Mouse (Mus musculus) lung, postnatal 0 days (tissue): ENCODE measurements around the gene Tsc1. TPM values are rescaled to one million over a fixed set of nuclear protein-coding genes. Genes with fewer than 3 reads are reported as not detected.

Experiments
- ATAC-seq: fragments of 200-750 bp; cut with Nextera tagmentation; 2 replicates; pipeline ENCODE4 v1.8.0; 2017; ENCODE audit warnings: moderate library complexity
- DNase-seq: peaks from one replicate; pipeline ENCODE4 v3.0.0-alpha.2; 2016; ENCODE audit warnings: low spot score
- H3K27ac ChIP-seq: fragments of 300-500 bp; sonication (generic); 2 replicates; pipeline ENCODE4 v1.5.1; 2014; ENCODE audit warnings: antibody characterized with exemption, mild to moderate bottlenecking, low read length, mixed read lengths
- H3K27me3 ChIP-seq: fragments of 300-500 bp; sonication (generic); replicated peaks from 2 replicates; pipeline ENCODE4 v1.6.1; 2014; ENCODE audit warnings: low read length, mixed read lengths; ENCODE audit not compliant: insufficient read depth
- H3K36me3 ChIP-seq: fragments of 300-500 bp; sonication (generic); 2 replicates; pipeline ENCODE4 v1.6.1; 2014; ENCODE audit warnings: low read length, mixed read lengths; ENCODE audit not compliant: insufficient read depth
- H3K4me1 ChIP-seq: fragments of 300-500 bp; sonication (generic); 2 replicates; pipeline ENCODE4 v1.6.1; 2014; ENCODE audit warnings: antibody characterized with exemption, low read depth, low read length, mixed read lengths; ENCODE audit not compliant: insufficient read depth
- H3K4me2 ChIP-seq: fragments of 300-500 bp; sonication (generic); replicated peaks from 2 replicates; pipeline ENCODE4 v1.6.1; 2014; ENCODE audit warnings: low read depth, mild to moderate bottlenecking, low read length, moderate library complexity, mixed read lengths
- H3K4me3 ChIP-seq: fragments of 300-500 bp; sonication (generic); 2 replicates; pipeline ENCODE4 v1.5.1; 2014; ENCODE audit warnings: low read depth, low read length
- H3K9ac ChIP-seq: fragments of 300-500 bp; sonication (generic); replicated peaks from 2 replicates; pipeline ENCODE4 v1.6.1; 2014; ENCODE audit warnings: low read depth, mild to moderate bottlenecking
- H3K9me3 ChIP-seq: fragments of 300-500 bp; sonication (generic); 2 replicates; pipeline ENCODE4 v1.6.1; 2016; ENCODE audit warnings: low read length, mixed read lengths
- CTCF ChIP-seq: IDR thresholded peaks from 2 replicates; pipeline ENCODE4 v1.5.1; 2016; ENCODE audit warnings: antibody characterized with exemption, mild to moderate bottlenecking
- EP300 ChIP-seq: IDR thresholded peaks from 2 replicates; pipeline ENCODE4 v1.6.1; 2016; ENCODE audit warnings: antibody characterized with exemption, mild to moderate bottlenecking, control low read depth
- WGBS: fragments of 180-500 bp; shearing (Covaris S2); extraction: QIAGEN DNeasy Blood & Tissue Kit; methylation state at CpG from one replicate; pipeline ENCODE4 v1.1.7; 2014; 5-methylcytosine and 5-hydroxymethylcytosine counted together
- polyA plus RNA-seq: library from polyadenylated mRNA; unstranded; fragments of >200 nt; fragmentation: Nextera tagmentation; extraction: Ambion mirVana; gene quantifications from 2 replicates; pipeline ENCODE4 v1.2.1, GENCODE M21; 2015

Gene Tsc1
- polyA plus RNA-seq, 1 experiment from 2014 or later = 7.3 TPM

DNA sequence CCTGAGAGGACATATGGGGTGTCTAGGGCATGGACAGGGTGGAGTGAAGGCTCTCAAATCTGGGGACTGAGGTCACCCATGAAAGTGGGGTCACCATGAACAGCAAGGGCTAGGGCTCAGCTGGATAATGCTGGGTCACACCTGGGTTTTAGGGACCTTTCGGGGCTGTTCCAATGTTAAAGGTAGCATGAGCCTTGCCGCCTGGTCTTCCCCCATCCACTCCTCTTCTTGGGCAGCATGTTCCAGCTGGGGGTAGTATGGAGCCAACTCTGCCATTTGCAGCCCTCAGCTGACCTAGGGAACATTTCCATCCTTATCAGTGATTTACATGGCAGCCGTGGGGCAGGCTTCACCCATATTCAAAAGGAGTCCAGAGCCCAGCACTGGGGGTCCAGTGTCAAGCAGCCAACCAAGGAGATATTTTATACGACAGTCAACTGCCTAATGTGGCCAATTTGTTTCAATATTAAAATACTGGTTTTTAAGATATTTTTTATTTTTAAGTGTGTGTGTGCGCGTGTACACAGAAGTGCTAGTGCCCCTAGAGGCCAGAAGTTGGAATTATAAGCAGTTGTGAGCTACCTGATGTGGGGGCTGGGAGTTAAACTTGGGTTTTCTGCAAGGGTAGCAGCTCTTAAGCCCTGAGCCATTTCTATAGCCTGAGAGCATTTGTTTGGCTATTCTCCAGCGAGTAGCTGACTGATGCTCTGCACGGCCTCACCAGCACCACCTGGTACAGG, 34.3 kb upstream of the Tsc1 start:
- no peak overlapping the region for H3K27ac ChIP-seq
- no peaks in the 10 kb centered on the region for H3K9me3 ChIP-seq
- no peaks in the 10 kb centered on the region for H3K36me3 ChIP-seq
- TF ChIP-seq EP300 (no peak), CTCF (peak; percentile 46)
- H3K27me3 ChIP-seq = no peaks in the 10 kb centered on the region
- no peak overlapping the region for H3K9ac ChIP-seq
- ATAC-seq (no peak), DNase-seq (no peak)
- WGBS = 61% methylated on average over 8 of the region's 8 CpGs
- no peak overlapping the region for H3K4me3 ChIP-seq
- H3K4me1 ChIP-seq = no peaks in the 10 kb centered on the region
- H3K4me2 ChIP-seq = no peak overlapping the region

DNA sequence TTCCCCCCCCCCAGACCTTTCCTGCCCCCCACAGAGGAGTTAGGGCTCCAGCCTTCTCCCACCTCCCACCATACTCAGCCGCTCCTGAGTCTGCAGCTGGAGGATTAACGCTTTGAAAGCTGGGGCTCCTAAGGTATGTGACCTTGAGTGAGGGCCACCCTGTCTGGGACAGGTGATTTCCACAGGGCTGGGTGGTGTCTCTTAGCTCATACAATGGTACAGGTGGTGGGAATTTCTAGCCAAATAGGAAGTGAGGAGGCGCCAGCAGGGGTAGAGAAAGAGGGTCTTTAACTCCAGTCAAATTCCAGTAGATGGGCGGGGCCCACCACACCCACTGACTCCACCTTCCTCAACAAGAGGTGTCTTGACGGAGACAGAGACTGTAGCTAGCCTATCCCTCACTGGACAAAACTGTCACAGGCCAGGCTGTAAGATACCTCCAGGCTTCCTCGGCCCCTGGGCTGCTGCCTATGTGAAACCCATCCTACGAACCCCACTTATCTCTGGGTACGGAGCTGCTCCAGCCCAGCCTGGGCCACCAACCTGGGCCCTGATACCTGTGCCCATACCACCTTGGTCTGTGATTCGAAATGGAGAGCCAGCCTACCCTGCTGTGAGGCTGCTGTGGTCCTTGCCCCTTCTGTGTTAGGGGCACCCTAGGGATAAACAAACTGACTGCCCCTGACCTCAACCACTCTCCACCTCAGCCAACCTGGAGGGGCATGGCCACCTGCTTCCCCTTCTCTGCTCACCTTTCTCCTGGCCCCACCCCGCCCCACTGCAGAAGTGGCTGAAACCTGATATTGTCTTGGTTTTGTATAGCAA, 33.5 kb upstream of the Tsc1 start:
- Histone ChIP-seq H3K9ac (no peak overlapping the region), H3K4me2 (no peak overlapping the region), H3K4me3 (no peak overlapping the region), H3K9me3 (no peaks in the 10 kb centered on the region), H3K36me3 (no peaks in the 10 kb centered on the region), H3K4me1 (no peaks in the 10 kb centered on the region), H3K27me3 (no peaks in the 10 kb centered on the region), H3K27ac (no peak overlapping the region)
- no peak for DNase-seq
- ATAC-seq = no peak
- TF ChIP-seq EP300 (no peak), CTCF (no peak)
- 43% methylated on average over 10 of the region's 10 CpGs for WGBS

DNA sequence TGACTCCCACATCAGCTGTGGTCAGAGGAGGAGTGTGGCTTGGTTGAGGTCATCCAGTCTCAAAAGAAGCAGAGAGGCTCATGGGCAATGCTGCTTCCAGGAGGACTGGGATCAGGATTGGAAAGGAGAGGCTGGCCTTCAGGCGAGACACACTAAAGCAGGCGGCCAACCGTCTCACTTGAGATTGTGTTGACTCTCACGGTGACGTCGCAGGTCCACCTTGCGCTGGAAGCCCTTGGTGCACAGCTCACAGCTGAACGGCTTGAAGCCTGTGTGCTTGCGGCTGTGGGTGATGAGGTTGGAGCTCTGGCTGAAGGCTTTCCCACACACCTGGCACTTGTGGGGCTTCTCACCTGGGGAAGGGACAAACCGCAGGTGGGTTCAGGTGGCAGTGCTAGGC, 31.2 kb upstream of the Tsc1 start:
- 58% methylated on average over 10 of the region's 10 CpGs for WGBS
- TF ChIP-seq EP300 = no peak
- no peak for TF ChIP-seq CTCF
- no peaks in the 10 kb centered on the region for H3K4me1 ChIP-seq
- DNase-seq (no peak), ATAC-seq (no peak)
- no peak overlapping the region for H3K4me2 ChIP-seq
- H3K9me3 ChIP-seq = no peaks in the 10 kb centered on the region
- H3K36me3 ChIP-seq = no peaks in the 10 kb centered on the region
- no peak overlapping the region for H3K9ac ChIP-seq
- no peaks in the 10 kb centered on the region for H3K27me3 ChIP-seq
- no peak overlapping the region for H3K27ac ChIP-seq
- no peak overlapping the region for H3K4me3 ChIP-seq

DNA sequence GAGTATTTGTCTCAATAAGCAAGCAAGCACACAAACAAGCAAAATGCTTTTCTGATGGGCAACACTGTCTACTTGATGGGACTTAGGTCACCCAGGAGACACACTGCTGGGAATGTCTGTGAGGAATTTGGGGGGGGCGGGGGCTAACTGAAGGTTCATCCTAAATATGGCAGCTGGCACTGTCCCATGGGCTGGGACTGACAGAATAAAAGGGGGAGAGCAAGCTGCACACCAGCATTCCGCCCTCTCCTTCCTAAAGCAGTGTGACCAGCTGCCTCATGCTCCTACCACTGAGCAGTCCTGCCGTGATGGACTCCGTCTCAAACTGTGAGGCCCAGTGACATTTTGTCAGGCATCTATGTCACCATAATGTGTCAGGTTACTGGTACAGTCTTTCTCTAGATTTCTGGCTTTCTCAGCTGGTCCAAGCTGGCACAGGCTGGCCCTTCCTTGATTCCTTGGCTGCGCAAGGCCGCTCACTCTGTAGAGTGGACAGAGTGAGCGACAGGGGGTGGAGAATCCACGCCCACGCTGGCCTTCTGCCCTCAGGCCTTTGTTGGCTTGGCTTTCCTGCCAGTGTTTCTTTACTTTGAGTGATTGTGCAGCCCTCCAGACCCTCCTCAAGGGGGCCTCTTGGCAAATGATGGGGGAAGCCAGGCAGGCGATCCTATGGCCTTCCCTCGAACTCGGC, 30.2 kb upstream of the Tsc1 start:
- ATAC-seq (no peak), DNase-seq (no peak)
- H3K27ac ChIP-seq = no peak overlapping the region
- H3K9me3 ChIP-seq = no peaks in the 10 kb centered on the region
- H3K4me1 ChIP-seq = no peaks in the 10 kb centered on the region
- WGBS = 71% methylated on average over 12 of the region's 12 CpGs
- no peak overlapping the region for H3K9ac ChIP-seq
- no peak overlapping the region for H3K4me3 ChIP-seq
- TF ChIP-seq CTCF (no peak), EP300 (no peak)
- H3K27me3 ChIP-seq = no peaks in the 10 kb centered on the region
- no peaks in the 10 kb centered on the region for H3K36me3 ChIP-seq
- no peak overlapping the region for H3K4me2 ChIP-seq

DNA sequence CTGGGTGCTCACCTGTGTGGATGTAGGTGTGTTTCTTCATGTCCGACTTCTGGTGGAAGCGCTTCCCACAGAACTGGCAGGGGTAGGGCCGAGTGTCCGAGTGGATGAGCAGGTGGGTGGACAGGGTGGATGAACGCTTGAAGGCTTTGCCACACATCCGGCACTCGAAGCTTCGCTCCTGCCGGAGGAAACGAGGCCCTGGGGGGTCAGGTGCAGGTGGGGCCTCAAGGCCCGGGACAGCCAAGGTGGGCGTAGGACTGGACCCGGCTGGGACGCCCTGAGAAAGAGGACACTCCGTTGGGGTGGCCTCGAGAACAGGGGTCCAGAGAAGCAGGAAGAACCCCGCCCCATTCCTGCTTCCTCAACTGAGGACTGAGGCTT, 29.6 kb upstream of the Tsc1 start:
- no peak overlapping the region for H3K9ac ChIP-seq
- no peak overlapping the region for H3K4me3 ChIP-seq
- no peak for ATAC-seq
- no peak overlapping the region for H3K4me2 ChIP-seq
- 71% methylated on average over 17 of the region's 17 CpGs for WGBS
- no peaks in the 10 kb centered on the region for H3K36me3 ChIP-seq
- no peak overlapping the region for H3K27ac ChIP-seq
- TF ChIP-seq EP300 (no peak), CTCF (no peak)
- no peak for DNase-seq
- no peaks in the 10 kb centered on the region for H3K4me1 ChIP-seq
- no peaks in the 10 kb centered on the region for H3K27me3 ChIP-seq
- no peaks in the 10 kb centered on the region for H3K9me3 ChIP-seq

DNA sequence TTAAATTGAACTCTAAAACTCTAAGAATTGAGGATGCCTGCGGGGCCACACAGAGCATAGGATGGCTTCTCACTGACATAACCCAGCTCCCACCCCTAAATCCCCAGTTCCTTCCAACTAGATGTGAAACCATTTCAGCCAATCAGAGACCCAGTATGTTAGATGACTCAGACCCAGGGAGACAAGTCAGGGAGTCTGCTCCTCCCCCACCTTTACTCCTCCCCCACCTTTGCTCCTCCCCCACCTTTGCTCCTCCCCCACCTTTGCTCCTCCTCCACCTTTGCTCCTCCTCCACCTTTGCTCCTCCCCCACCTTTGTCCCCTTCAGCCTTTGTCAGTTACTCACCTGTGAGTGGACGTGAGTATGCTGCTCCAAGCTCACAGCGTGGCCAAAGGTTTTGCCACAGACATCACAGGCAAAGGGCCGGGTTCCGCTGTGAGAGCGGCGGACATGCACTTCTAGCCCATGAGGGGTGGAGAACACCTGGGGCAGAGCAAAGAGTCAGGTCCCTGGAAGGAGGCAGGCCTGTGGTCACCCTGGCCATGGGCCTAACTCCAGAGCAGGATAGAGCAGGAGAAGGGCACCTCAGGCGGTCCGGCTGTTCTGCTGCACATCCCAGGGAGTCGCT, 28.5 kb upstream of the Tsc1 start:
- no peak overlapping the region for H3K4me2 ChIP-seq
- TF ChIP-seq EP300 (no peak), CTCF (no peak)
- no peak overlapping the region for H3K27ac ChIP-seq
- H3K9ac ChIP-seq = no peak overlapping the region
- ATAC-seq (no peak), DNase-seq (no peak)
- no peaks in the 10 kb centered on the region for H3K4me1 ChIP-seq
- no peak overlapping the region for H3K4me3 ChIP-seq
- H3K9me3 ChIP-seq = no peaks in the 10 kb centered on the region
- H3K27me3 ChIP-seq = no peaks in the 10 kb centered on the region
- no peaks in the 10 kb centered on the region for H3K36me3 ChIP-seq
- 71% methylated on average over 10 of the region's 10 CpGs for WGBS
